Mouse (Mus musculus) left cerebral cortex, adult 2 months (tissue): ENCODE results near the gene 4930415O20Rik. TPM values are rescaled to one million over a fixed set of nuclear protein-coding genes. Genes with fewer than 3 reads are reported as not detected.
A peak's percentile ranks its signal among the peaks of the same experiment; 100 is the strongest.

Experiments used
- DNase-seq, 2 experiments: peaks; one replicate each; pipeline ENCODE4 v3.0.0; 2021 to 2022; ENCODE audit warnings: low spot score in 2 of 2, mixed read lengths in 1 of 2; ENCODE audit errors: extremely low spot score in 1 of 2
- H3K27ac ChIP-seq: fragments of 200-600 bp; 2 replicates; pipeline ENCODE4 v1.8.1; 2022
- H3K4me3 ChIP-seq: fragments of 200-600 bp; 2 replicates; pipeline ENCODE4 v1.8.1; 2022
- CTCF ChIP-seq: fragments of 200-600 bp; IDR thresholded peaks from 2 replicates; pipeline ENCODE4 v1.8.1; 2022; ENCODE audit warnings: antibody characterized with exemption, mild to moderate bottlenecking, moderate library complexity
- intact Hi-C: fragments of 180-260 bp; cut with DNase I; formaldehyde crosslinking; loops from one replicate; pipeline ENCODE4 v1.15.1; 2025
- long read RNA-seq, 2 experiments: library from polyadenylated mRNA; stranded (forward); transcript quantifications; one replicate each; pipeline ENCODE4 v2.0.0; 2021; ENCODE audit warnings: borderline mapping rate in 2 of 2
- total RNA-seq, 2 experiments: library from RNA; stranded (reverse); gene quantifications; 2 replicates each; pipeline ENCODE4 v1.2.3; 2021

The 4930415O20Rik gene
- total RNA-seq: not detected
- long read RNA-seq, experiment 1: 0 reads
- long read RNA-seq, experiment 2: 0 reads

DNA sequence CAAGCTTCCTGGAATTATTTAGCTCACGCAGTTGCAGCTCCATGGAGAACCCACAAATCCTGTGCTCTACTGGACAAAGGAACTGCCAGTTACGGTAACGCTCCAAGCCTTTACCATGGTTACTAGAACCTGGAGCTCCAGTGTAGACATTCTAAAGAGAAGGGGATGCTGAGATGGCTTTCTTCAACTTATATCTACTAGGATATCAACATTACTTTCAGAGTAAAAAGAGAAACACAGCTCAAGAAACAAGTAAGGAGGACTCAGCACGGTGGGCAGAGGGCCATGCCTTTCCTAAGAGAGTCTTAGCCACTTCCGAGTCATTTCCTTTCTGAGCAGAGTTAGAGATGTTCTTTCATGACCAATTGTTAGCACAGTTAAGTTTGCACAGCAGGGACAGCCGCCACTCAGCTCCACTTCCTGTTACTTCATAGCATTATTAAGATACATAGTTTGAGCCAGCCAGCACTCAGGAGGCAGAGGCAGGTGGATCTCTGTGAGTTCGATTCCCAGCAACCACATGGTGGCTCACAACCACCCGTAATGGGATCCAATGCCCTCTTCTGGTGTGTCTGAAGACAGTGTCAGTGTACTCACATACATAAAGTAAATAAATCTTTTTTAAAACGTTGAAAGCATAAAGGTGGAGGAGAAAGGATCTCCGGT, at the start of gene 4930415O20Rik, which contains the start of gene Ccnt1:
Gene 4930415O20Rik (plus strand): TSS at position 132 of the 666 bp plus-strand sequence.
Gene Ccnt1 (minus strand): TSS at position 51 of the 666 bp plus-strand sequence.
- intact Hi-C loops: no loop called here
- DNase-seq: no peak
- no peak within 1 kb of the TSS for H3K27ac ChIP-seq
- no peak for TF ChIP-seq CTCF
- H3K4me3 ChIP-seq: no peak within 1 kb of the TSS

GRCm38 (mm10) chr15:98521245-98521644, 49.6 kb upstream of the 4930415O20Rik start:
- no peak for TF ChIP-seq CTCF
- intact Hi-C loops: no loop called here
- DNase-seq: no peak

GRCm38 (mm10) chr15:98526057-98526456, 44.7 kb upstream of the 4930415O20Rik start:
- intact Hi-C loops: no loop called here
- no peak for TF ChIP-seq CTCF
- Histone ChIP-seq H3K4me3 (no peak overlapping the region), H3K27ac (no peak overlapping the region)
- DNase-seq: no peak

More at GRCm38 (mm10) chr15:98521245-98521644, 49.6 kb upstream of the 4930415O20Rik start:
- no peak overlapping the region for H3K27ac ChIP-seq
- no peak overlapping the region for H3K4me3 ChIP-seq

GRCm38 (mm10) chr15:98527056-98527771, 43.6 kb upstream of the 4930415O20Rik start:
- intact Hi-C loops: no loop called here

GRCm38 (mm10) chr15:98528066-98528563, 42.7 kb upstream of the 4930415O20Rik start:
- no peak for DNase-seq
- Histone ChIP-seq H3K27ac (no peak overlapping the region), H3K4me3 (no peak overlapping the region)
- TF ChIP-seq CTCF: no peak
- intact Hi-C loops: no loop called here

More at GRCm38 (mm10) chr15:98527056-98527771, 43.6 kb upstream of the 4930415O20Rik start:
- no peak for DNase-seq
- H3K27ac ChIP-seq: no peak overlapping the region
- no peak for TF ChIP-seq CTCF
- H3K4me3 ChIP-seq: no peak overlapping the region

- Histone ChIP-seq H3K4me3 (peak overlapping the region; percentile 91), H3K27ac (no peak overlapping the region; the same call in 1 of the 2 replicates)
- intact Hi-C loops: loop anchor here (5.0 kb wide), 1 partner anchor 35 kb away; no protein-coding TSS in a partner anchor
- no peak for TF ChIP-seq CTCF
- DNase-seq: no peak
These were observed 38.5 kb upstream of the 4930415O20Rik start for GRCm38 (mm10) chr15:98532281-98532680.

GRCm38 (mm10) chr15:98533035-98533531, 37.7 kb upstream of the 4930415O20Rik start:
- peak overlapping the region; percentile 91 for H3K4me3 ChIP-seq
- TF ChIP-seq CTCF: no peak
- intact Hi-C loops: loop anchor here (5.0 kb wide), 1 partner anchor 34 kb away; no protein-coding TSS in a partner anchor
- H3K27ac ChIP-seq: peak overlapping the region; percentile 70
- DNase-seq: no peak

- peak within 1 kb of the TSS; percentile 91 for H3K4me3 ChIP-seq
- no peak for TF ChIP-seq CTCF
- peak within 1 kb of the TSS; percentile 99 for H3K27ac ChIP-seq
- DNase-seq: peak; percentile 97 to 98
- intact Hi-C loops: loop anchor here (5.0 kb wide), 1 partner anchor 33 kb away; no protein-coding TSS in a partner anchor
These were observed 36.8 kb upstream of the 4930415O20Rik start, which contains the start of gene Kansl2 for GRCm38 (mm10) chr15:98533881-98534627. TSS of gene Kansl2 (minus strand) at chr15:98534264.

DNA sequence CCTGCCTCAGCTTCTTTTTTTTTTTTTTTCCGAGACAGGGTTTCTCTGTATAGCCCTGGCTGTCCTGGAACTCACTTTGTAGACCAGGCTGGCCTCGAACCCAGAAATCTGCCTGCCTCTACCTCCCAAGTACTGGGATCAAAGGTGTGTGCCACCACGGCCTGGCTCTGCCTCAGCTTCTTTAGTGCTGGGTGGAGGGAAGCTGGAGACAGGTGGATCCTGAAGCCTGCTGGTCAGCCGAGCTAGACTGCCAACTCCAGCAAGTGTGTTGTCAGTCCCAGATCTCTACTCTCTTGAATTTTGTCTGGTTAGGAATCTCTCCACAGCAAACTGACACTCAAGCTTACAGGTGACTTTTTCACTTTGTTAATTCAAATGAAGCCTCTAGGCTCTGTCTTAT, 34.9 kb upstream of the 4930415O20Rik start:
- no peak for DNase-seq
- no peak for TF ChIP-seq CTCF
- H3K4me3 ChIP-seq: no peak overlapping the region
- intact Hi-C loops: no loop called here
- H3K27ac ChIP-seq: no peak overlapping the region

GRCm38 (mm10) chr15:98536828-98537510, 33.8 kb upstream of the 4930415O20Rik start:
- DNase-seq: no peak
- H3K4me3 ChIP-seq: no peak overlapping the region
- TF ChIP-seq CTCF: no peak
- H3K27ac ChIP-seq: no peak overlapping the region
- intact Hi-C loops: no loop called here

- intact Hi-C loops: no loop called here
- TF ChIP-seq CTCF: no peak
- Histone ChIP-seq H3K4me3 (no peak overlapping the region), H3K27ac (no peak overlapping the region)
- no peak for DNase-seq
These were observed 32.9 kb upstream of the 4930415O20Rik start for GRCm38 (mm10) chr15:98537923-98538322.
